Mouse (Mus musculus) inflammation-experienced regulatory T-cells, adult 6 months (primary cell): ENCODE measurements around the gene Ism1. TPM values are rescaled to one million over a fixed set of nuclear protein-coding genes. Genes with fewer than 3 reads are reported as not detected.
A peak's percentile ranks its signal among the peaks of the same experiment; 100 is the strongest.

Experiments used
- ATAC-seq: one replicate; pipeline ENCODE4 v1.8.0; 2017
- polyA plus RNA-seq, 3 experiments: library from polyadenylated mRNA; unstranded; fragments of 100-300 nt; shearing (Covaris generic); gene quantifications; one replicate each; pipeline ENCODE4 v1.2.1; 2017

Gene Ism1
- polyA plus RNA-seq: under 1 TPM in 2 of 3 experiments, not detected in 1; 0.26 to 0.32 TPM

DNA sequence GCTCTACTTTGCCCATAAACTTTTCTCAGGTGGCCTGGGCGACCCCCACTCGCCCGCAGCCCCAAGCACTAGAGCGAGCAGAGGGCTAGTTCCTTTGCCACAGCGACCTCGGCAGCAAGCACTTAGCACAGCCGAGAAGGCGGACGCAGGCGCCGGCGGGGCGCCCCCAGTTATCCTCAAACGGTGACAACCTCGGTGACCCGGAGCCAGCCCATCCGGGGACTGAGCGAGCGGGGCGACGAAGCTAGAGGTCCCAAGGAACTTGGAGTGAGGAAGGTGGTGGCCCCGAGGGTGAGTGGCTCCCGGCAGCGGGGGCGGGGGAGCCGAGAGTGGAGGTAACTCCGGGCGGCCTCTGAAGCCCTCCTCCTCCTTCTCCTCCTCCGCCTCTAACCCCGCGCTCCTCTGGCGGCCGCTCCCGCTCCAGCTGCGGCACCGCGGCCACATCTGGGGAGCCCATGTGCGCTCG lies at the start of gene Ism1:
Gene Ism1, plus strand, starts transcription at position 370 of the 466 bp plus-strand sequence.
- ATAC-seq: no peak

DNA sequence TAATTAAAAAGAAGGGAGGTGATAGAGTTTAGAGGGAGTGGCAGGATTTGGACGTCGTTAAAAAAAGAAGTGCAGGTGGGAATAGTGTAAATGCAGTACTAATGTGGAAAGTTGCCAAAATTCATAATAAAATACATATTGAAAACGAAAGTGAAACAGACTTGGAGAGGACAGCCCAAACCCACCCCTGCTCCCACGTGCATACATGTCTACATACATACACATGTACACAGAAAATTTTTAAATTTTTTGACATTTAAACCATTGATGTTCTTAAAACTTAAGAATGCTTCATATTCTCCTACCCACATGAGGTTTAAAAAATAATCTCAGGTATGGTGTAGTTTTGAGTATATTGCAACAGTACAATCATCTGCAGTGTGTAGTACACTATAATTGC lies 49.2 kb upstream of the Ism1 start:
- ATAC-seq: no peak

DNA sequence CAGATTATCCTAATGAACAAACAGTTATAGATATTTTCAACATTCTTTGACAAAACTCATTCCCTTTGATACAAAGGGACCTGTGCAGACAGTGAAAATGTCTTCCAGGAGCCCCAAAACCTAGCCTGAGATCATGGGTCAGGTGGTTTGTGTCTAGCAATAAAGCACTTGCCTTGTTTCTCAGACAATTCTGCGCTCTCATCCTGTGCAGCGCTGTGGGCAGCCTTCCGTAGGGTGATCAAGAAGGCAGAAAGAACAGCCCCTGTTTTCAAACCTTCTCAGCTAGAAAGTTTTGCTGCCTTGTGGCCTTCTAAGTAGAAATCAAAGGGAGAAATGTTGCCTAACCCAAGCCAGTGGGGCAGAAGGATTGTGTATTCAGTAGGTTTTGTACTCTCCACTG lies 48.3 kb upstream of the Ism1 start:
- ATAC-seq: no peak

DNA sequence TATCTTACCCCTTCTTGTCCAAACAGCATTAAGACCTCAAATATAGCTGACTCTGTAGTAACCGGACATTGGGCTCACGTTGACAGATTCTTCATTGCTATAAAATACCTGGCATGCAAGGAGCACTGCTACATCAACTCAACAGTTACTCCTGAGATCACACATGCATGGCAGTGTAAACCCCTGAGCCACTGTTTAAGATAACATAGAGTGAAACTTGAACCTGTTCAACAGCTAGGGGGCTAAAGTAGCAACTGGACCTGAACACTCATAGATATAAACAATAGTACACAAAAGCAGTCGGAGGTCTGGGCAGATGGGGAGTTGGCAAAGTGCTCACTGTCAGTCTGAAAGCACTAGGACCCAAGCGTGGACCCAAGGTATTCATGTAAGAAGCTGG lies 43.5 kb upstream of the Ism1 start:
- no peak for ATAC-seq

DNA sequence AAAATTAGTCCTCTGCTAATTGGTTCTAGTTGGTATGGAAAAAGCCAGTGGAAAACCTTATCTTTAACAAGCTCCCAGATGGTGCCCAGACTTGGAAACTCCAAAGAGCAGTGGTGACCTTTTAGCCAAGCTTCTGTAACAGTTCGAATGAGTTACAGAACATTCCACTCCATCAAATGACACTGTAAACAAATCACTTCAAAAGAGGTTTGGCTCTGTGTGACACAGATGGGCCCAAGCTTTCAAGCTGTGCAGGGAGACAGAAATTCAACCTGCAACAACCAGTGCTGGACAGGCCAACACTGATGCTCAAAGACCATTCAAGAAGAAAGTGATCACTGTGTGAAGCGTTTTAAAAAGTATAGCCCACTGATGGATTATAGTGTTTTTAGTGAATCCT lies 40.1 kb upstream of the Ism1 start:
- ATAC-seq: no peak

DNA sequence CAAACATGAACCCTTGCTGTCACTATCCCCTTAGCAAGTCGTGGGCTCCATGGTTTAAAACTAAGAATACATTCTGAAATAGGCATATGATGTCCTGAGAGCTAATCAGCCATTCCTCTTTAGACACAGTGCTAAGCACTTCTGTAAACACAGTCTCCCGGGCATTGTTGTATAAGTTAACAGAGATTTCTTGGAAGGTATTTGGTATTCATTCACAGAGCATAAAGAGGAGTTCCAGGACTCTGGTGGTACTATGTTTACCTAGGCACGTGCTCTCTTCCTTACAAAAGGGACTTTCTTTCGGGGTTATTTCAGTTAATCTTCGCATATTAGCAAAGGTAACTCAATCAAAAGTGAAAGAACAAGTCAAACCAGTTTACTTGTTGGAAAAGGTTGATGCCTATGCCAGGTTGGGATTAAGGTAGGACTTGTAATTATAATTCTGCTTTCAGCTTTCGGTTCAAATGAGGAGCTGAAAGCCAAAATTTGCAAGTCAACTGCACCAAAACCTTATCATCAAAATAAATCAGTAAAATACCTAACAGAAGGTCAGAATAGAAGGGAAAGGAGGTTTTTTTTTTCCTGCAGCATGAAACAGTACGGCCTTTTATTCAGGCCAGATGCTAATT lies 36.1 kb upstream of the Ism1 start:
- ATAC-seq: no peak

DNA sequence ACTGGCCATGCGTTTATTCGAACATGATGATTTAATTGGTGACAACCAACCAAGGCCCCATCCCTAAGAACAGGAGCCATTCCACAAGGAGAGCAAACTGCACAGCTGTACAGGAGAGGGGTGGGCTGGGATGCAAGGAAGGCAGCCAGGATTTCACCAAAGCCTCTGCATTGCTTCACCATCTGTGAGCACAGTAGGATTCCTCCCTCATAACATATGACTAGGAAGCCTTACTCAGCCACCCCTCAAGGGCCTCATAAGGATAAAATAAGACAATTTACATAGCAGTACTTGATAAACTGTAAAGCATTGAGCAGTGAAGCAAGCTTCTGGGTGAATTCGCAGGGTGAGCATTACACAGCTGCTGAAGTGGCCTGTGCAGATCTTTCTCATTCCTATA lies 28.5 kb upstream of the Ism1 start:
- ATAC-seq: no peak

DNA sequence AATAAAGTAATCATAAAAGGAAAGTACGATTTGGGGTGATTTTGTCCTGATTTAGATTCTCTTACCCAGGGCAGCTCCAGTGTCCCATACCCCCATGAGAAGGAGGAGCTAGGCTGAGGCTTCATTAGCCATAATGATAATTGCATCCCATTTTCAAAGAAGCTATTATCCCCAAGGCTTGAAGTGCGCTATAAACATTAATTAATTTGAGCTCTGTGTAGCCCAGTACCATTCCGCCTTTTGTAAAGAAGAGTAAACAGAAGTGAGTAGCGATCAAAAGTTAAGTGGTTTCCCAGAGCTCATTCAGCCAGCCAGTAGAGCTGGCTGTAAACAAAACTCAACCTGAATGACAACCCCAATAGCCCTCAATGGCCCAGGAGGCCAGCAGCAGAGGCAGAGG lies 21.2 kb upstream of the Ism1 start:
- no peak for ATAC-seq

DNA sequence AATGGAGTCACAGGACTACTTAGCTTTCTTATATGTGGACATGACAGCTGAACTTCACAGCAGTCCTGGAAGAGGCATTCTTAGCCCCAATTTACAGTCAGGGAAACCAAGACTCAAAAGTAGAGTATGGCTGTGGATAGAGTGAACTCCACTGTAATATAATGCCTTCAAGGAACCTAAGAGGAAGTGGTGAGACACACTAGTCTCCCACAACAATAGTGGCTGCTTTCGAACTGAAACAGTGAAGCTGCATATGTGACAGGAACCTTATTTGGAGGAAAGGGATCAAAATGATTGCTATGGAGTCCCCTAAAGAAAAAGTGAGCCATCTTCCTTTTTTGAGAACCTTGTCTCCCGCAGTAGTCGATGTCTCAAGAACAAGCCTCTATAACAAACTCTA lies 6.1 kb upstream of the Ism1 start:
- ATAC-seq: no peak

DNA sequence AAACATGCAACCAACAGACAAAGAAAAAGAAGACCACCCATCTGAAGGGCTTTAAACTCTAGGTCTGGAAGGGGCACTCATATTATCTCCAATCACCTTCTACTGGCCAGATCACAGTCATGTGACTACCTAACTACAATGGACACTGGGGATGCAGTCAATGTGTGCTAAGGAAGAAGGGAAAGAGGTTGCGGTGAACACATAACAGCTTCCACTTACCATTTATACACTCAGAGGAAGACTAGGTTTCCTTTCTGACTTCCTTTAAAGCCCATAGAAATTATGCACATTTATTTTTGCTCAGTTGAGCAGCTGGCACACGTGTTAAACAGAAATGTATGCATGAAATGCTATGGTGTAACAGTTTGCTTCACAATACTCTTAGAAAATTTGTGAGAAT lies 5.6 kb upstream of the Ism1 start:
- ATAC-seq: no peak

DNA sequence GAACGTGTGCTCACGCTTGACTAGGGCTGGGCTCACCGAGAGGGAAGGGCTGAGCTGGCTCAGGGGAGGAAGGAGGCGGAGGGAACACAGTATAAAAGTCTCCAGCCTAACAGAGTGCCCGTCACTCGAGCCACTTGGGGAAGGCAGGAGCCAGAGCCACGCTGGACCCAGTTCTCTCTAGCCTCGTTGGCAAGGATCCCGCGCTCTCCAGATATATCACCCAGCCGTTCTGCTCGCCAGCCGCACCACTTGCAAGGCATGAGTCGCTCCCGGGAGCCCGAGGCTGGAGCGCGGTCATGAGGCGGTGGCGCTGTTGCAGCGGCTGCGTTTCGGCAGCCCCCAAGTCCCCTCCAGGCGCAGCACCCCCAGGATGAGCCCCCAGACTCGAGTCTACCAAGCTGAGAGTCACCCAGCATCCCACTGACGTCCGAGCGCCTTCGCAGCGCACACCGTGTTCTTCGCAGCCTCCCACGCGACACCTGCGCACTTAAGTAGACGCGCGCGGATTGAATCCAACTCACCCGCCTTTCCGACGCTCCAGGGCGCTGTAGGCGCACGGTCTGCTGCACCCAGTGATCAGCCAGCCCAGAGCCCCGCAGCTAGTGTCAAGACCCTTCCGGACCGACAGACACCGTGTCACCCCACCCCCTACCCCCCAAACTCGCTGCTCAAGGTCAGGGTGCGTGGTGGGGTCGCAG lies 764 bp upstream of the Ism1 start:
- no peak for ATAC-seq

DNA sequence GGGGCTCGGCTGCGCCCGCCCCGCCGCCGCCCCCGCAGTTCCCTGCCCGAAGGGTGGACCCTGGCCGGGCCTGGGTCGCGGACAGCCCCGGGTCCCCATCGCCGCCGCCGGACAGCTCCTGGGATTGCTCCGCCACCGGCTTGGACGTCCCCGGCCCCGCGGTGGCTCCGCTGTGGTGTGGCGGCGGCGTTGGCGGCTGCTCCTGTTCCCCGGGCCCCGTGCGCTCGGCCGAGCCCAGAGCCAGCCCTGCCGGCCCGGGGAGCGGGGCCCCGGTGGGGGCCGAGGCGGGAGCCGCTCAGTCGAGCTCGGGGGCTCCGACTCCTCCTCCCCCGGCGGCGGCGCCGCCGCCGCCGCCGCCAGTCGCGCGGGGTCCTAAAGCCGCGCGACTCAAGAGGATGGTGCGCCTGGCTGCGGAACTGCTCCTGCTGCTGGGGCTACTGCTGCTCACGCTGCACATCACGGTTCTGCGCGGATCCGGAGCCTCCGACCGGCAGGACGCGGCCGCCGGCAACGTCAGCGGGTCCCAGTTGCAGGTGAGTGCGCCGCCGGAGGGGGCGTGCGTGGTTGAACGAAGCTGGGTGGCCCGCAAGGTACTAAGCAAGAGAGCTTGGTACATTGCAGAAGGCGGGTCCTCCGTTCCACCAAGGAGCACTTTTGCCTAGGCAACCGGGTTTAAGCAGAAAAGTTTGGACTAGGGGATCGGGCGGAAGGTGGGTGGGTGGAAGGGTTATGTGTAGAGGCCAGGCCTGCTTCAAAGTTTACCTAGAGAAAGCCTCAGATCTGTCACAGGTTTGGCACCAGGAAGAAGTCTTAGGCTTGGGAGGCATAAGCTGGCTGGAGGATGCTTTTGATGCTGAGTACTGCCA lies 530 bp downstream of the Ism1 start:
- ATAC-seq: peak; percentile 32

DNA sequence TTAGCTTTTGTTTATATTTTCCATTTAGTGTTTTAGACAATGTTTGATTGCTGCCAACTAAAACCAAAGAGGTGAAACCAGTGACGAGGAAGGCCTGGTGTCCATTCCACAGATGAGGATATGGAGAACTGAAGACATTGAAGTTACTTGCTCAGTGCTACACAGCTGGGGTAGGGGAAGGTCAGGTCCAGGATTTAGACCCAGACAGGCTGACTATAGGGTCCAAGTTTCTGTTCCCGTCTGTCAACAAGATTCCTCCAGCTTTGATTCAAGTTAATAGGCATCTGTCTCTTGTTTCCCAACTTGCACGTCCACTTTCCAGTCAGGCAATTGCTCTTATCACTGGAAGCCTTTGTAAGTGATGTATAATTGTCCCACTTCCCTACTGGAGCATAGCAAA lies 4.6 kb downstream of the Ism1 start:
- no peak for ATAC-seq

DNA sequence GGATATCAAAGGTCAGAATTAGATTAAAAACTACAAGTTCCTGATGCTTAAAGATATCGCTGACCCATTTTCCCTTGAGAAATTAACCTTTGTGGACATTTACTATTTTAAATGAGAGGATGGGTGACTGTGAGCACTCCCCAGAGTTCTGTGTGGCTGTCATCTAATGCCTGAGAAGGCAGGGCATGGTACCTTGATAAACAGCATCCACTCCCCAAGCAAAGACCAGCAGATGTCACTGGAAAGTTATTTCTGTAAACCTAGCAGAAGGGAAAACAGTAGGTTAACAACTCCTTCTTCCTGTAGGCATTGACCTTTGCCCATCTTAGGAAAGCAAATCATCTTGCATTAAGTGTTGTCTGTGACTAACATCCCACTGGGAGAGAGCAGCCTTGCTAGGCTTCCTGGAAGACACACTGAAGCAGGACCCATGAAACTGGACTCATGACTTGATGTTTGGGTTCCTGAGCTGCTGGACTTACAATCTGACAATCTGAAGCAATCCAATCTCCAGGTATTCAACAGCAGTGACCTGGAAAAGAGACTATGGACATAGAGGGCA lies 11.5 kb downstream of the Ism1 start:
- ATAC-seq: no peak

DNA sequence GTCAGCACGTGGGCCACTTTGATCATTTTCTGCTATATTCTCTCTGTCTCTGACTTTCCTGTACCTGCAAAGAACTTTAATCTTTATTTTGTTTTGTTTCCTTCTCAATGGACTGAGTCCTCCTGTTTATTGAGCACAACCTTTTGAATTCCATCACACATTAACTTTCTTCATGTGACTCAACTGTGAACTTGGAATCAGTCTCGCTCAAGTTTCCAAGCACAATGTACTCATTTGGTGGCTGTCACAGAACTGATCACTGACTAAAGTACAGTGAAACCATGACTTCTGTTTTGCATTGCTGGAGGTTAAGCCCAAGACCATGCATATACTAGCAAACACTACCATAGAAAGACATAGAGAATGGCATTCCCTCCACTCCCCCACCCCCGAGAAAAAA lies 15.5 kb downstream of the Ism1 start:
- no peak for ATAC-seq

DNA sequence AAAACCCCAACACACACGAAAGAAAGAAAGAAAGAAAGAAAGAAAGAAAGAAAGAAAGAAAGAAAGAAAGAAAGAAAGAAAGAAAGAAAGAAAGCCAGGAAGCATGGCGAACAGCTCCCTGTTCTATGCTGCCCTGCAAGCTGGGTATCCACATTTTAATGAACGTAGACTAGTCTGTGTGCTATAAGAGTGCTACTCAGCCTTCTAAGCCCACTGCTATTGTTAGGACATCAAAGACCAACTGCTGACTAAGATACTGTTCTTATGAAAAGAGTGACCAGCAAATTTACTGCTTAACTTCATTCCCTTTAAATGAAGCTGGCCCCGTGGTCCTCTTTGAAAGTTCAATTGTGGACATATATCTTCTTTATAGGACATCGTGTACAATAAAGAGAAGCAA lies 16.7 kb downstream of the Ism1 start:
- no peak for ATAC-seq

DNA sequence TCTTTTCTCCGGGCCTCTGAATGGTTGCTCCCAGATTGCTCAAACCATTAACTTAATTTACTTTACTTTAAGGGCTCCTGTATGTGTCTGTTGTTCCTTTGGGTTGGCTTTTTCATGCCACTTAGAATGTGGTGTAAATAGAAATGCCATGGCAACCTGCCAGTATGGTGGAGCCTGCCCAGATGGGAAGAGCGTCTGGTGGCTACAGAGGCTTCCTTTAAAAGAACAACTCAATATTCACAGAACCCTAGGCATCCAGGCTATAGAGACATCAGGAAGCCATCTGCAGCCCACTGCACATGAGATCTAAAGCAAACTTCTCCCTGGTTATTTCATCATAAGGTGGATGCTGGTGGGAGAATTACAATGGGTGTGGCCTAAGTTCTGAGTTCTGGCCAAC lies 18.6 kb downstream of the Ism1 start:
- ATAC-seq: no peak

DNA sequence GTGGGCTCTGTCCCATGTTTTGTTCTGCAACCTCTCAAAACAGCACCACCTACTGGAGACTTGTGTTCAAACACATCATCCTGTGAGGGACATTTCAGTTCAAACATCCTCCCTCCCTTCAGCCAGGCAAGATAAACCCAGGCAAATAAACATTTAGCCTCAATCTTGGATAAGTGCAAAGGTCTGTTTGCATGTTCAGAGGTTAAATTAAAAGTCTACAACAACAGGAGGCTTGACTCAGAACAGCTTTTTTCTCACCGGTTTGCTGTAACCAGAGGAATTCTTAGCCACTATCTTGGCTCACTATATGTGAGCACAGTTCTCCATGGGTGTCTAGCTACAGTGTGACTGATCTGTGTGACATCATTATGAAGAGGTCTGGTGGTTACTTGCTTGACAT lies 22.6 kb downstream of the Ism1 start:
- ATAC-seq: no peak

DNA sequence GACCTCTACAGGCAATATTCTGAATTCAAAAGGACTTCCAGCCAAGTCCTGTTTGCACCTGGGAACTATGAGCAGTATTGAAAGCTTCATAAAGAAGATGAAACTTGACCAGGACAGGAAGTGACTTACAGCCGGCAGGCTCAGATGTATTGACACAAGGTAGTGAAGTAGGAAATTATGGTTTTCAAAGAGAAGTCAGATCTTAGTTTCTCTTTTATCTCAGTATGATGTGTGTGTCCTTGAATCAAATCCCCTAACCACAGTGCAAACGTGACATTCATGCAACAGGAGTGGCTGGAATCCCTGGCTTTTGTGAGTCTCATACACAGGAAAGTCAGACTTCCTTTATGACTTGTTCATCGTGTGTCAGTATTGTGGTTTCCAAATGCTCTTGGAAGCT lies 27.0 kb downstream of the Ism1 start:
- ATAC-seq: no peak

DNA sequence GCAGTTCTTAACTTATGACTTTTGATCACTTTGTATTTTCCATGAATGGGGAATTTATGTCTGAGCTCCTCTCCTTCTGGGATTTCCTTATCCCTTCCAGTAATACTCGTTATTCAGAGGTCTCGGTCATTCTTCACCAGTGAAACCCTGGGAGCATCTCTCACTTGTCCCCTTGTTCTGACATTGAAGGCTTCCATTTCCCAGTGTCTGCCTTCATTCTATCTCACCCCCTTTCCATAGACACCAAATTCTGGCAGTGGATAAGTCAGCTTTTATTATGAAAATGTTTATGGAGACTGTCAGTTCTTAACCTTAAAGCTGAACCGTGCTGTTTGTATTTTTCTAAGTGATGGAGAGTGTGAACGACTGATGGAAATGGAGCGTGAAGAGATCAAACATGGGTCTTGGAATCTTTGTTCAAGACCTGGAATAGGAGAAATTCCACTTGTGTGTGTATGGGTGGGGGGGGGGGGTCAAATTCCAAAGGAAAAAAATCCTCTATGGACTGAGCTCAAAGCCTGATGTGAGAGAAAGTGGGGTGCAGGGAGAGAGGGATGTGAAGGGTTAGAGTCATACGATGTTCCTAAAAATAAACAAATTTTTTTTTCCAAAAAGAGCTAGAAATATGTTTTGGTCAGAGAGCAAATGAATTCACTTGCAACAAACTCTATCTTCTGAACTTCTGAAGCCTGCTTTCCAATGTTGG lies 30.4 kb downstream of the Ism1 start:
- no peak for ATAC-seq

DNA sequence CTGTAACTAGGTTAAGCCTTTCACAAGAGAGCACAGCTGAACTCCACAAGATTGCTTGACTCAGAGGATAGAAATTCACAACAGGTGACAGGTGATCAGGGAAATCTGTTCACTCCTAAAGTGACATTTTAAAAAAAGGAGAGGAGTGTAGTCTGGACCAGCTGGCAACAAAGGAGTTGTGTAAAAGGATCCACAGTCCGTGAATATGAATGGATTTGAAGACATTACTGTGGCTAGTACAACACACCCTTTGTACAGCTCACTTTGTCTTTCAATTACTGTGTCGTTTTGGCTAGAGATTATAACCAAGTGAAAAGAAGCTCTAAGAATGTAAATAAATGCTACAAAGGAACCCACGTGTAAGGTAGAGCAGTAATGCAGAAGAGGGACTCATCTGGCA lies 33.7 kb downstream of the Ism1 start:
- ATAC-seq: no peak

DNA sequence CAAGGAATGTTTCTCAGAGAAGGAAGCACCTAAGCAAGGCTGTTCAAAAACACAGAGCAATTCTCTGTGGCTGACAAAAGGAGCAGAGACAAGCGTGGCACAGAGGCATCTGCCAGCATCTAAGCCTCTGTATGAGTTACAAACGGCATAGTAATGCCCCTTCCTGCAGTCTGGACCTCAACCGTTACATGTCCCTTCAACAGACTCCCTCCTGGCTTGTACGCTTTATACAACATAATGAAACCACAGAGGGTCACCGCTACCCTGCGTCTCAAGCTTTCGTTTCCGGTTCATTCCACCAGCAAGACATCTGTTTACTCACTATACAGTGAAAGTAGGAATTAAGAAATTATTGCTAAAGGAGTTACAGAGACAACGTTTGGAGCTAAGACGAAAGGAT lies 34.1 kb downstream of the Ism1 start:
- no peak for ATAC-seq

DNA sequence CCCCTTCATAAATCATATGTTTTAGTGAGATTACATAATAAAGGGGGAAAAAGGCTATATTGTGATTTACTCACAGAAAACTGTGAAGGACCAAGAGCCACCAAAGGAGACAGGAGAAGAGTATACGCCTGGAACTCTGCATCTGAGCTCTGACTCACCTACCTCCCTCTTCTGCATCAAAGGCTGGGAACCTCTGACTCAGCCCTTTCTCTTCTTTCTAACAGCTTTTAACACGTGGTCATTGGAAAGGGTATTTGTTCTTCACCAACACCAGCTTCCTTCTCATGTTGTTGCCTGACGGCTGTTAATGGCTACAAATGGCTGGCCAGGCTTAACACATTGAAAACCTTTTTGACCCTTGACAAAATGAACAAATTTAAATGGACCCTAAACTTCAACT lies 36.2 kb downstream of the Ism1 start:
- no peak for ATAC-seq
